In genomic region chr7:97355068-97355841, GRCm38 (mm10) we compare ENCODE assay signal across 11 mouse cellular contexts. TPM values are rescaled to one million over a fixed set of nuclear protein-coding genes. Genes with fewer than 3 reads are reported as not detected.
DNase-seq lines count a peak whose midpoint lies in the region; ATAC-seq lines count a peak whose summit lies in the region.
"Had no signal": no experiment of that assay in that cellular context is flagged by ENCODE, and none has a peak within 500 bp of the region (broad histone marks: within the 10 kb centered on the region; RNA-seq: fewer than 3 reads in every experiment).

No protein-coding gene starts in this region.

- H3K9ac ChIP-seq in forebrain, embryonic 11.5 days (ENCODE audit: low read length): no peak overlapping the region
- H3K9ac ChIP-seq in forebrain, embryonic 14.5 days (ENCODE audit: low read length): no peak overlapping the region
- no peak overlapping the region for H3K9ac ChIP-seq in heart, embryonic 13.5 days
- H3K9ac ChIP-seq: neural tube, embryonic 12.5 days had no signal

- H3K4me3 ChIP-seq in forebrain, embryonic 11.5 days (ENCODE audit: low read depth, low read length): no peak overlapping the region
- H3K4me3 ChIP-seq in forebrain, embryonic 14.5 days (ENCODE audit: low read depth, low read length): no peak overlapping the region
- H3K4me3 ChIP-seq in heart, embryonic 13.5 days: no peak overlapping the region
- H3K4me3 ChIP-seq: neural tube, embryonic 12.5 days had no signal

- no peaks in the 10 kb centered on the region for H3K36me3 ChIP-seq in forebrain, embryonic 11.5 days (ENCODE audit: control insufficient read depth, insufficient read depth, low read length)
- H3K36me3 ChIP-seq in forebrain, embryonic 14.5 days (ENCODE audit: control insufficient read depth, insufficient read depth, low read length): no peaks in the 10 kb centered on the region
- no peaks in the 10 kb centered on the region for H3K36me3 ChIP-seq in heart, embryonic 13.5 days
- H3K36me3 ChIP-seq: neural tube, embryonic 12.5 days had no signal

- H3K4me1 ChIP-seq in forebrain, embryonic 11.5 days (replicated peaks; ENCODE audit: control insufficient read depth, insufficient read depth, low read length): no peaks in the 10 kb centered on the region
- no peaks in the 10 kb centered on the region for H3K4me1 ChIP-seq in forebrain, embryonic 14.5 days (ENCODE audit: control insufficient read depth, insufficient read depth, low read length)
- H3K4me1 ChIP-seq in heart, embryonic 13.5 days: peaks cover 21% of the 10 kb centered on the region
- H3K4me1 ChIP-seq: neural tube, embryonic 12.5 days had no signal

- no peak for ATAC-seq in forebrain, embryonic 11.5 days (replicated peaks; ENCODE audit: low FRiP score)
- ATAC-seq in forebrain, embryonic 14.5 days: no peak
- ATAC-seq in CD4-positive, CD25-positive, alpha-beta regulatory T cell, adult 4 months: peak; percentile 54
- ATAC-seq in heart, embryonic 13.5 days (ENCODE audit: extremely low read depth, insufficient number of reproducible peaks, low FRiP score, low TSS enrichment): no peak; the same call in 1 of the 2 replicates

- H3K27ac ChIP-seq in forebrain, embryonic 11.5 days (ENCODE audit: low read depth, low read length): no peak overlapping the region
- no peak overlapping the region for H3K27ac ChIP-seq in forebrain, embryonic 14.5 days (ENCODE audit: low read depth, low read length)
- peak overlapping the region; percentile 70 for H3K27ac ChIP-seq in heart, embryonic 13.5 days (replicated peaks)
- H3K27ac ChIP-seq: neural tube, embryonic 12.5 days had no signal

- H3K9me3 ChIP-seq in forebrain, embryonic 11.5 days (ENCODE audit: control insufficient read depth, low read length): no peaks in the 10 kb centered on the region
- no peaks in the 10 kb centered on the region for H3K9me3 ChIP-seq in forebrain, embryonic 14.5 days (replicated peaks; ENCODE audit: control insufficient read depth, low read length)
- no peaks in the 10 kb centered on the region for H3K9me3 ChIP-seq in heart, embryonic 13.5 days
- H3K9me3 ChIP-seq: neural tube, embryonic 12.5 days had no signal

- 48% methylated on average over 13 of the region's 13 CpGs for WGBS in forebrain, embryonic 11.5 days
- WGBS in forebrain, embryonic 14.5 days: 44% methylated on average over 13 of the region's 13 CpGs
- WGBS in heart, embryonic 13.5 days: 18% methylated on average over 13 of the region's 13 CpGs

- no peaks in the 10 kb centered on the region for H3K27me3 ChIP-seq in forebrain, embryonic 11.5 days (ENCODE audit: control insufficient read depth, insufficient read depth, low read length)
- H3K27me3 ChIP-seq in forebrain, embryonic 14.5 days (replicated peaks; ENCODE audit: control insufficient read depth, insufficient read depth, low read length): no peaks in the 10 kb centered on the region
- no peaks in the 10 kb centered on the region for H3K27me3 ChIP-seq in heart, embryonic 13.5 days (replicated peaks)
- H3K27me3 ChIP-seq: neural tube, embryonic 12.5 days had no signal

- DNase-seq in forebrain, embryonic 11.5 days (ENCODE audit: low spot score): peak; percentile 39
- DNase-seq in forebrain, embryonic 14.5 days (ENCODE audit: low spot score): no peak
- DNase-seq in lung, postnatal 36 days: peak; percentile 81
- DNase-seq in retina, postnatal 1 day: no peak
- DNase-seq in frontal cortex, postnatal 10 days (ENCODE audit: low spot score in 2 of 2): no peak
- no peak for DNase-seq in cerebellum, postnatal 14 days
- DNase-seq: gastrocnemius, postnatal 25 days; thymus, postnatal 4 days had no signal

- no peak overlapping the region for H3K4me2 ChIP-seq in forebrain, embryonic 11.5 days (ENCODE audit: low read depth, low read length, severe bottlenecking)
- no peak overlapping the region for H3K4me2 ChIP-seq in forebrain, embryonic 14.5 days (ENCODE audit: low read length)
- peak overlapping the region; percentile 46 for H3K4me2 ChIP-seq in heart, embryonic 13.5 days
- H3K4me2 ChIP-seq: neural tube, embryonic 12.5 days had no signal

RNA-seq across cellular contexts. Expression of gene Alg8, which starts 16.2 kb away (rescaled TPM):
- polyA plus RNA-seq in forebrain, embryonic 11.5 days (2014; fragmentation: Nextera tagmentation; extraction: Ambion mirVana): 44.1 and 44.6 TPM in 2 replicates
- 15.3 and 18.7 TPM in 2 replicates for polyA plus RNA-seq in forebrain, embryonic 14.5 days (2014; fragmentation: Nextera tagmentation; extraction: Ambion mirVana)
- polyA plus RNA-seq in CD4-positive, CD25-positive, alpha-beta regulatory T cell, adult 4 months (2017; shearing (Covaris generic)): 10 to 100 TPM; 19.5 to 21.4 TPM
- polyA plus RNA-seq in heart, embryonic 13.5 days (2015; fragmentation: Nextera tagmentation; extraction: Ambion mirVana): 29.1 and 33.7 TPM in 2 replicates

RNA-seq across cellular contexts. Expression of gene Kctd21, which starts 23.1 kb away (rescaled TPM):
- 4.7 and 4.8 TPM in 2 replicates for polyA plus RNA-seq in forebrain, embryonic 11.5 days (2014; fragmentation: Nextera tagmentation; extraction: Ambion mirVana)
- polyA plus RNA-seq in forebrain, embryonic 14.5 days (2014; fragmentation: Nextera tagmentation; extraction: Ambion mirVana): 7.5 and 7.9 TPM in 2 replicates
- polyA plus RNA-seq in CD4-positive, CD25-positive, alpha-beta regulatory T cell, adult 4 months (2017; shearing (Covaris generic)): 1 to 10 TPM; 1.7 to 3.1 TPM
- polyA plus RNA-seq in heart, embryonic 13.5 days (2015; fragmentation: Nextera tagmentation; extraction: Ambion mirVana): 3.4 and 3.7 TPM in 2 replicates

RNA-seq across cellular contexts. Expression of gene Usp35, which starts 23.4 kb away (rescaled TPM):
- 2.8 and 2.9 TPM in 2 replicates for polyA plus RNA-seq in forebrain, embryonic 11.5 days (2014; fragmentation: Nextera tagmentation; extraction: Ambion mirVana)
- 4.0 and 4.1 TPM in 2 replicates for polyA plus RNA-seq in forebrain, embryonic 14.5 days (2014; fragmentation: Nextera tagmentation; extraction: Ambion mirVana)
- 1 to 10 TPM; 1.4 to 2.7 TPM for polyA plus RNA-seq in CD4-positive, CD25-positive, alpha-beta regulatory T cell, adult 4 months (2017; shearing (Covaris generic))
- polyA plus RNA-seq in heart, embryonic 13.5 days (2015; fragmentation: Nextera tagmentation; extraction: Ambion mirVana): 0.96 TPM in 2 replicates

RNA-seq across cellular contexts. Expression of gene Ndufc2, which starts 44.5 kb away (rescaled TPM):
- 307 and 339 TPM in 2 replicates for polyA plus RNA-seq in forebrain, embryonic 11.5 days (2014; fragmentation: Nextera tagmentation; extraction: Ambion mirVana)
- polyA plus RNA-seq in forebrain, embryonic 14.5 days (2014; fragmentation: Nextera tagmentation; extraction: Ambion mirVana): 473 and 569 TPM in 2 replicates
- polyA plus RNA-seq in CD4-positive, CD25-positive, alpha-beta regulatory T cell, adult 4 months (2017; shearing (Covaris generic)): 100 to 1,000 TPM; 159 to 178 TPM
- polyA plus RNA-seq in heart, embryonic 13.5 days (2015; fragmentation: Nextera tagmentation; extraction: Ambion mirVana): 469 and 539 TPM in 2 replicates

Comparison
In these comparisons a context has a peak if more than half of its experiments do, and no peak if none do; other contexts are left out.
1. DNase-seq: peak in forebrain, embryonic 11.5 days (single experiment) and lung, postnatal 36 days (single experiment); none in forebrain, embryonic 14.5 days (single experiment), retina, postnatal 1 day (single experiment), frontal cortex, postnatal 10 days (0 of 2) and cerebellum, postnatal 14 days (0 of 2).